Mouse (Mus musculus): Measurements from ENCODE around the gene Evl. TPM values are rescaled to one million over a fixed set of nuclear protein-coding genes. Genes with fewer than 3 reads are reported as not detected.
A peak's percentile ranks its signal among the peaks of the same experiment; 100 is the strongest.
"Not testable (repeated sequence)": the region's sequence is repeated elsewhere in the genome, so short reads cannot be mapped to it uniquely, and the experiment has no call there.

Gene Evl
- 29.6 and 42.5 TPM in 2 replicates for polyA plus RNA-seq (2016; fragmentation: Nextera tagmentation; extraction: Ambion mirVana)

DNA sequence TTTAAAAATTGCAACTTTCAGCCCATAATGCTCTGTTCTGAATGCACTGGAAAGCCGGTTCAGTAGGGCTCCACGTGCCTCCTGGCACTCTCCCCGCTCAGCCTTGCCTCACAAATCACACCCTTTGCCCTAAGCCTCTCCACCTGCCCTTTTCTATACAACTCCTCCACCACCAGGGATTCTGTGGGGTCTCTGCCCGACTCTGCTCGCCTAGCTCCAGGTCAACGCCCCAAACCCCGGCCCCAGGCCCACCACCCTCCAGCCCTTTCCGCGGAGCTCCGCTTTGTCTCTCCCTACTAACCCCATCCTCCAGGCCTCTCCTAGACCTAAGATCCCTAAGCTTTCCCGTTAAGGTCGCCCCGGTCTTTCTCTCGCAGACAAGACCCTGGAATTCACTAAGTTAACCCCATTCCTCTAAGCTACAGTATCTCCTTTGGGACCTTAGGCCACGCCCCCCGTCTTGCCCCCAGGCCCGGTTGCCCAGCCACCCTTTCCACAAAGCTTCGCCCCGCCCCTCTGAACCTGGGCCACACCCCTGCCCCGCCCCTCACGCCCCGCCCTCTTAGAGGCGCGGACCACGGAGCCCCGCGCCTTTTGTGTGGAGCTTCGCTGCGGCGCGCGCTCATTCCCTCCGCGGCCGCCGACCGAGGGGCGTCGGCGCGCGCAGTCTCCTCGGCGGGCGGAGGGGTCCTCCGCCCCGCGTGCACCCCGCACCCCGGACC, at the start of gene Evl:
TSS of gene Evl (plus strand) at position 601 of the 722 bp plus-strand sequence.
- WGBS = 2% methylated on average over 49 of the region's 50 CpGs
- H3K27ac ChIP-seq = peak within 1 kb of the TSS; percentile 95

GRCm38 (mm10) chr12:108505846-108506245, 48.7 kb upstream of the Evl start:
- WGBS = 65% methylated on average over 2 of the region's 2 CpGs
- H3K27ac ChIP-seq = no peak overlapping the region
- no peaks in the 10 kb centered on the region for H3K27me3 ChIP-seq (ENCODE audit: insufficient read depth, poor library complexity, severe bottlenecking)
- H3K9me3 ChIP-seq = no peaks in the 10 kb centered on the region
- DNase-seq (ENCODE audit: low spot score) = no peak
- H3K36me3 ChIP-seq = 0 out of 2 replicates have a peak, but pooled peaks cover 3% of the 10 kb centered on the region
- H3K4me3 ChIP-seq = no peak overlapping the region
- peaks cover 19% of the 10 kb centered on the region; the same call in 1 of the 2 replicates for H3K4me1 ChIP-seq

More for the DNA sequence above, at the start of gene Evl:
- DNase-seq (ENCODE audit: low spot score) = peak; percentile 96
- H3K4me1 ChIP-seq = peaks cover 31% of the 10 kb centered on the region
- peak within 1 kb of the TSS; percentile 98 for H3K4me3 ChIP-seq
- H3K27me3 ChIP-seq (ENCODE audit: insufficient read depth, poor library complexity, severe bottlenecking) = no peaks in the 10 kb centered on the region
- H3K36me3 ChIP-seq = no peaks in the 10 kb centered on the region
- H3K9me3 ChIP-seq = no peaks in the 10 kb centered on the region

- peaks cover 19% of the 10 kb centered on the region; the same call in 1 of the 2 replicates for H3K4me1 ChIP-seq
- DNase-seq (ENCODE audit: low spot score); H3K36me3 ChIP-seq; H3K9me3 ChIP-seq; H3K27ac ChIP-seq; H3K27me3 ChIP-seq (ENCODE audit: insufficient read depth, poor library complexity, severe bottlenecking); H3K4me3 ChIP-seq: not testable (repeated sequence)
- 77% methylated on average over 3 of the region's 3 CpGs for WGBS
Observed at GRCm38 (mm10) chr12:108507046-108507445, 47.5 kb upstream of the Evl start.

GRCm38 (mm10) chr12:108510571-108510970, 43.9 kb upstream of the Evl start:
- Histone ChIP-seq H3K36me3 (peaks cover 12% of the 10 kb centered on the region), H3K4me3 (no peak overlapping the region), H3K9me3 (no peaks in the 10 kb centered on the region), H3K27me3 (ENCODE audit: insufficient read depth, poor library complexity, severe bottlenecking) (no peaks in the 10 kb centered on the region), H3K27ac (no peak overlapping the region), H3K4me1 (peaks cover 4% of the 10 kb centered on the region; the same call in 1 of the 2 replicates)
- no peak for DNase-seq (ENCODE audit: low spot score)
- 50% methylated on average over 7 of the region's 7 CpGs for WGBS

- no peaks in the 10 kb centered on the region for H3K9me3 ChIP-seq
- no peaks in the 10 kb centered on the region for H3K27me3 ChIP-seq (ENCODE audit: insufficient read depth, poor library complexity, severe bottlenecking)
- H3K4me3 ChIP-seq = no peak overlapping the region
- H3K36me3 ChIP-seq = peaks cover 12% of the 10 kb centered on the region
- H3K27ac ChIP-seq = no peak overlapping the region
- no peak for DNase-seq (ENCODE audit: low spot score)
- H3K4me1 ChIP-seq = peaks cover 4% of the 10 kb centered on the region; the same call in 1 of the 2 replicates
- 8% methylated on average over 3 of the region's 3 CpGs for WGBS
Observed at GRCm38 (mm10) chr12:108511009-108511408, 43.5 kb upstream of the Evl start.

- Histone ChIP-seq H3K36me3 (peaks cover 17% of the 10 kb centered on the region), H3K27me3 (ENCODE audit: insufficient read depth, poor library complexity, severe bottlenecking) (no peaks in the 10 kb centered on the region), H3K27ac (no peak overlapping the region), H3K4me3 (no peak overlapping the region), H3K9me3 (no peaks in the 10 kb centered on the region), H3K4me1 (no peaks in the 10 kb centered on the region; the same call in 1 of the 2 replicates)
- no peak for DNase-seq (ENCODE audit: low spot score)
- 89% methylated on average over 12 of the region's 12 CpGs for WGBS
Observed at GRCm38 (mm10) chr12:108515464-108515863, 39.1 kb upstream of the Evl start.

DNA sequence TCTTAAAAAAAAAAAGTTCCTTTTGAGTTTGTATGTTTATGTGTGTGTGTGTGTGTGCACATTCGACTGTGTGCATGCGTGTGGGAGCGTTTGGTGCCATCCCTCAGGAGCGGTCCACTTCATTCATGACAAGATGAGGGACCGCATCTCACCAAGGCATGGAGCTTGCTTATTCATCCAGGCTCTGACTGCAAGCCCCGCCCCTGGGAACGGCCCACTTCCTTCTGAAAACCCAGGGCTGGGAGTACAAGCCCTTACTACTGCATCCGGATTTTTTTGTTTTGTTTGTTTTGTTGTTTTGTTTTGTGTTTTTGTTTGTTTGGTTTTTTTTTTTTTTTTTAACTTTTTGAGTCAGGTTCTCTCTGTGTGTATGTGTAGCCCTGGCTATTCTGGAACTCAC, 35.1 kb upstream of the Evl start:
- H3K27ac ChIP-seq = no peak overlapping the region
- WGBS = 59% methylated on average over 8 of the region's 8 CpGs
- no peaks in the 10 kb centered on the region for H3K27me3 ChIP-seq (ENCODE audit: insufficient read depth, poor library complexity, severe bottlenecking)
- no peak overlapping the region for H3K4me3 ChIP-seq
- H3K4me1 ChIP-seq = no peaks in the 10 kb centered on the region
- H3K36me3 ChIP-seq = peaks cover 43% of the 10 kb centered on the region
- H3K9me3 ChIP-seq = no peaks in the 10 kb centered on the region
- no peak for DNase-seq (ENCODE audit: low spot score)

GRCm38 (mm10) chr12:108529214-108529613, 25.3 kb upstream of the Evl start:
- DNase-seq (ENCODE audit: low spot score) = no peak
- no peak overlapping the region for H3K27ac ChIP-seq
- peaks cover 14% of the 10 kb centered on the region for H3K36me3 ChIP-seq
- H3K4me1 ChIP-seq = peaks cover 5% of the 10 kb centered on the region; the same call in 1 of the 2 replicates
- no peaks in the 10 kb centered on the region for H3K9me3 ChIP-seq
- WGBS = 44% methylated on average over 8 of the region's 8 CpGs
- H3K27me3 ChIP-seq (ENCODE audit: insufficient read depth, poor library complexity, severe bottlenecking) = no peaks in the 10 kb centered on the region
- no peak overlapping the region for H3K4me3 ChIP-seq

GRCm38 (mm10) chr12:108534484-108534883, 20.0 kb upstream of the Evl start:
- Histone ChIP-seq H3K9me3 (no peaks in the 10 kb centered on the region), H3K4me1 (no peaks in the 10 kb centered on the region), H3K27ac (no peak overlapping the region), H3K36me3 (peaks cover 32% of the 10 kb centered on the region), H3K27me3 (ENCODE audit: insufficient read depth, poor library complexity, severe bottlenecking) (no peaks in the 10 kb centered on the region), H3K4me3 (no peak overlapping the region)
- WGBS = 82% methylated on average over 11 of the region's 11 CpGs
- DNase-seq (ENCODE audit: low spot score) = peak; percentile 63

- no peak overlapping the region for H3K4me3 ChIP-seq
- no peaks in the 10 kb centered on the region for H3K9me3 ChIP-seq
- no peaks in the 10 kb centered on the region for H3K4me1 ChIP-seq
- H3K36me3 ChIP-seq = peaks cover 29% of the 10 kb centered on the region
- no peaks in the 10 kb centered on the region for H3K27me3 ChIP-seq (ENCODE audit: insufficient read depth, poor library complexity, severe bottlenecking)
- peak; percentile 73 for DNase-seq (ENCODE audit: low spot score)
- 66% methylated on average over 10 of the region's 10 CpGs for WGBS
- no peak overlapping the region for H3K27ac ChIP-seq
Observed at GRCm38 (mm10) chr12:108536461-108536860, 18.1 kb upstream of the Evl start.

DNA sequence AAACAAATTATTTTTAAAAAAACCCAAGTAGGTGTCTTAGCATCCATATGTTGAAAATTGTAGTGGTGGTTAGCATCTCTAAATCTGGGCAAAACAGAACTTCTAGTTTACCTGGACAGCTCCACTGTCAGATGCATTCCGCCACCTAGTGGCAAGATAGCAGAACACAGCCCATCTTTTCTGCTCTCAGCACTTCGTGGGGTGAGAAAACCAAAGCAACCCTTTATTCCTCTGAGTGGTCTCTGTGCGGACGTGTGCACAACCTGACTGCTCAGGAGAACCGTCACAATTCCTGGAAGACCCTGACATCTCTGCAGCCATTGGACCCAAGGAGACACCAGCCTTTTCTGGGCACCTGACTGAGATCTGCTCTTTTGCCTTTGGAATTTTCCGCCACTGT, 13.4 kb upstream of the Evl start:
- H3K27me3 ChIP-seq (ENCODE audit: insufficient read depth, poor library complexity, severe bottlenecking) = no peaks in the 10 kb centered on the region
- WGBS = 22% methylated on average over 6 of the region's 6 CpGs
- no peak overlapping the region for H3K4me3 ChIP-seq
- no peaks in the 10 kb centered on the region for H3K9me3 ChIP-seq
- peaks cover 16% of the 10 kb centered on the region; the same call in 1 of the 2 replicates for H3K36me3 ChIP-seq
- no peak overlapping the region for H3K27ac ChIP-seq
- peaks cover 10% of the 10 kb centered on the region for H3K4me1 ChIP-seq
- DNase-seq (ENCODE audit: low spot score) = peak; percentile 75

GRCm38 (mm10) chr12:108546508-108547153, 7.9 kb upstream of the Evl start:
- no peaks in the 10 kb centered on the region for H3K36me3 ChIP-seq
- peaks cover 31% of the 10 kb centered on the region for H3K4me1 ChIP-seq
- H3K27me3 ChIP-seq (ENCODE audit: insufficient read depth, poor library complexity, severe bottlenecking) = no peaks in the 10 kb centered on the region
- DNase-seq (ENCODE audit: low spot score) = peak; percentile 79
- H3K4me3 ChIP-seq = peak overlapping the region; percentile 9; the same call in 1 of the 2 replicates
- H3K9me3 ChIP-seq = no peaks in the 10 kb centered on the region
- peak overlapping the region; percentile 56 for H3K27ac ChIP-seq
- 13% methylated on average over 10 of the region's 10 CpGs for WGBS

DNA sequence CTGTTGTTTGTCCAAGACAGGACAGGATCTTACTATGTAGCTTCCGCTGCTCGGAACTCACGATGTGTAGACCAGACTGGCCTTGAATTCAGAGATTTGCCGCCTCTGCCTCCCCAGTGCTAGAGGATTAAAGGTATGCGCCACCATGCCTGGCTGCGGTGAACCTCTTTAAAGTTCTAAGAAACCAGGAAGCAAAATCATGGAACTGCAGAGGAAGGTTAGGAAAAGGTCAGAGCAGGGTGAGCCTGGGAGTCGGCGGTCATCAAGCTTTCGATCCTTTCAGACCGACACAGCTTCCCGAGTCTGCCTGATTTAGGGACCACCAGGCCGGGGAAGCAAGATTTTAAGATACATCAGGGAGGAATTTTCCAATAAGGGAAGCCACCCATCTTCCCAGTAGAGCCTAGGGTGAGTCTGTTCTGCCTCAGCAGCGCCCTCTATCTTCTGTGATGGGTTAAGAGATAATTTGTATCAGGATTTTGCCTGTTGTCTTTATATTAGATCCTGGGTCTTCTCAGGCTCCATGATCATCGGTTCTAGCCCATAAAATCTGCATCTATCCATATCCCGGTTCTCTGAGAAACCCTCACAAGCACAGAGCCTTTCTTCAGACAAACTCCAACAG, 7.2 kb upstream of the Evl start:
- no peaks in the 10 kb centered on the region for H3K27me3 ChIP-seq (ENCODE audit: insufficient read depth, poor library complexity, severe bottlenecking)
- H3K4me3 ChIP-seq = peak overlapping the region; percentile 9; the same call in 1 of the 2 replicates
- H3K36me3 ChIP-seq = no peaks in the 10 kb centered on the region
- peak; percentile 75 for DNase-seq (ENCODE audit: low spot score)
- peaks cover 31% of the 10 kb centered on the region for H3K4me1 ChIP-seq
- H3K27ac ChIP-seq = peak overlapping the region; percentile 56
- H3K9me3 ChIP-seq = no peaks in the 10 kb centered on the region
- WGBS = 59% methylated on average over 15 of the region's 15 CpGs

Data from heart, embryonic 10.5 days (tissue).